Mouse (Mus musculus): Measurements from ENCODE around the gene Smu1.

GRCm38 (mm10) chr4:40757780-40758420, at the start of gene Smu1:
- no peak for TF ChIP-seq CTCF (IDR thresholded peaks at IDR 0.05; ENCODE audit: low read depth)
- no peak for TF ChIP-seq EP300 (IDR thresholded peaks at IDR 0.05; ENCODE audit: low read depth)
